Mouse (Mus musculus) lung, postnatal 0 days (tissue): ENCODE results near the gene Gpr183.

ENCODE experiments used
- CTCF ChIP-seq: IDR thresholded peaks from 2 replicates; pipeline ENCODE4 v1.5.1; 2016; ENCODE audit warnings: antibody characterized with exemption, mild to moderate bottlenecking
- EP300 ChIP-seq: IDR thresholded peaks from 2 replicates; pipeline ENCODE4 v1.6.1; 2016; ENCODE audit warnings: antibody characterized with exemption, mild to moderate bottlenecking, control low read depth

- no peak for TF ChIP-seq EP300
- no peak for TF ChIP-seq CTCF
Measured at GRCm38 (mm10) chr14:121947201-121947760, 17.7 kb downstream of the Gpr183 start.
